Mouse (Mus musculus): Measurements from ENCODE around the gene Cd22. TPM values are rescaled to one million over a fixed set of nuclear protein-coding genes. Genes with fewer than 3 reads are reported as not detected.
"Not testable (repeated sequence)": the region's sequence is repeated elsewhere in the genome, so short reads cannot be mapped to it uniquely, and the experiment has no call there.

Cd22 gene
- polyA plus RNA-seq, 1 experiment from 2014 or later = 0.35 TPM

DNA sequence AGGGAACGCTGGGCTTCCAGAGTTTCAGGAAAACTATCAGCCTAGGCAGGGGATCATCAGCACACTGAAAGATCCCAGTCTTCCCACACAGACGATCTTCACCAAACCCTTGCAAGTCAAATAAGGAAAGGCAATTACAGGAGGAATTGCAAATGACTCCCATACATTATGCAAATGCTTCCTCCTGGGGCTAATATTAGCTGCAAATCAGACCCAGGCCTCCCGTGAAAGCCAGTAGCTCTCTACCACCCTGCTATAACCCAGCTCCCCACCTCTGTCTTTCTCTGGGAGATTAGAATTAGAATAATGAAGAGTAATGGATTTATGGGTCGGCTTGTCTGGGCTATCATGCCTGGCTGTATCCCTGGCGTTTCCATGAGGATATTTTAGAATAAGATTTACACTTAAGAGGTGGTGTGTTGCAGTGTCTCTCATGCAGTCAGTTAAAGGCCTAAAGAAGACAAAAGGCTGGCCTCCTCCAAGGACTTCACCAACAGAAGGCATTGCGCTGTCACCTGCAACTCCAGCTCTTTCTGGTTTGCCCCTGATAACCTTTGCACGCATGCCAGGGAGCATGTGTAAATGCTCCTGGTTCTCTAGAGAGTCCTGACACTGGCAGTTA, 35.4 kb downstream of the Cd22 start:
- H3K4me1 ChIP-seq (ENCODE audit: control insufficient read depth, insufficient read depth, low read length) = no peaks in the 10 kb centered on the region
- no peaks in the 10 kb centered on the region for H3K27me3 ChIP-seq (ENCODE audit: control insufficient read depth, insufficient read depth, low read length)
- ATAC-seq (ENCODE audit: insufficient number of reproducible peaks, insufficient read depth, low FRiP score, low read depth) = no peak
- H3K4me3 ChIP-seq (ENCODE audit: low read depth, low read length) = no peak overlapping the region
- no peaks in the 10 kb centered on the region for H3K9me3 ChIP-seq (ENCODE audit: control insufficient read depth, low read depth, low read length)
- H3K9ac ChIP-seq (replicated peaks; ENCODE audit: low read depth, low read length) = no peak overlapping the region
- no peak overlapping the region for H3K27ac ChIP-seq (ENCODE audit: low read length)
- no peaks in the 10 kb centered on the region for H3K36me3 ChIP-seq (ENCODE audit: control insufficient read depth, insufficient read depth, low read length)
- WGBS = 34% methylated on average over 7 of the region's 7 CpGs
- no peak overlapping the region for H3K4me2 ChIP-seq (replicated peaks; ENCODE audit: low read depth, low read length)

DNA sequence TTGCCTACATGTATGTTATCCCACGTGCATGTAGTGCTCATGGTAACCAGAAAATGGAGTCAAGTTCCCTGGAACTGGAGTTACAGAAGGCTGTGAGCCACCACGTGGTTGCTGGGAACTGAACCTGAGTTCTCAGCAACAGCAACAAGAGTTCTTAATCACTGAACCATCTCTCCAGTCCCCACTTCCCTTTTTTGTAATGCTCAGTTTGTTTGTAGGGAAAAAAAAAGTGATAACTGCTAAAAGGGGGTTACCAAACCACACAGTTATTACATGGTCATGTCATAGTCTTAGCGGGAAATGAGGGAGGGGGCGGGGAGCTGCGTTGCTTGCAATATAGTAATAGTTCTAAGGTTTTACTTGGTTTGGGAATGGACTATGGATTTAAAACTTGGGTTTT, 38.0 kb downstream of the Cd22 start:
- Histone ChIP-seq H3K36me3 (ENCODE audit: control insufficient read depth, insufficient read depth, low read length) (no peaks in the 10 kb centered on the region), H3K9me3 (ENCODE audit: control insufficient read depth, low read depth, low read length) (no peaks in the 10 kb centered on the region), H3K9ac (replicated peaks; ENCODE audit: low read depth, low read length) (no peak overlapping the region), H3K27ac (ENCODE audit: low read length) (no peak overlapping the region), H3K4me2 (replicated peaks; ENCODE audit: low read depth, low read length) (no peak overlapping the region), H3K4me1 (ENCODE audit: control insufficient read depth, insufficient read depth, low read length) (no peaks in the 10 kb centered on the region), H3K27me3 (ENCODE audit: control insufficient read depth, insufficient read depth, low read length) (no peaks in the 10 kb centered on the region), H3K4me3 (ENCODE audit: low read depth, low read length) (no peak overlapping the region)
- no peak for ATAC-seq (ENCODE audit: insufficient number of reproducible peaks, insufficient read depth, low FRiP score, low read depth)
- WGBS = 82% methylated on average over 5 of the region's 5 CpGs

DNA sequence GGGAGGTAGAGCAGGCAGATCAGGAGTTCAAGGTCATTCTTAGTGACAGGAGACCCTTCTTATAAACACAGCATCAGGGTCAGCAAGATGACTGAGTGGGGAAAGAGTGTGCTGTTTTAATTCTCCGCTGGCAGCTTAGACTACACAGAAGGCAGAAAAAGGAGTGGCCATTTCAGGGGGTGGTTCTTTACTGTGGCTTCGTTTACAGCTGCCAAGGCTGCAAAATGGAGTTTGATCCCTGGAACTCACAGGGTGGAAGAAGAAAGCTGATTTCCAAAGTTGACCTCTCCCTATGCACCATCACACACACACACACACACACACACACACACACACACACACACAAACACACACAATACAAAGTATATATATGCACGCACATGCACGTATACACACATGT, 38.8 kb downstream of the Cd22 start:
- H3K9ac ChIP-seq (replicated peaks; ENCODE audit: low read depth, low read length) = no peak overlapping the region
- H3K9me3 ChIP-seq (ENCODE audit: control insufficient read depth, low read depth, low read length) = no peaks in the 10 kb centered on the region
- no peaks in the 10 kb centered on the region for H3K36me3 ChIP-seq (ENCODE audit: control insufficient read depth, insufficient read depth, low read length)
- H3K27me3 ChIP-seq (ENCODE audit: control insufficient read depth, insufficient read depth, low read length) = no peaks in the 10 kb centered on the region
- H3K4me3 ChIP-seq (ENCODE audit: low read depth, low read length) = no peak overlapping the region
- H3K27ac ChIP-seq (ENCODE audit: low read length) = no peak overlapping the region
- H3K4me1 ChIP-seq (ENCODE audit: control insufficient read depth, insufficient read depth, low read length) = no peaks in the 10 kb centered on the region
- no peak overlapping the region for H3K4me2 ChIP-seq (replicated peaks; ENCODE audit: low read depth, low read length)
- ATAC-seq (ENCODE audit: insufficient number of reproducible peaks, insufficient read depth, low FRiP score, low read depth) = no peak
- WGBS = 62% methylated on average over 4 of the region's 4 CpGs

DNA sequence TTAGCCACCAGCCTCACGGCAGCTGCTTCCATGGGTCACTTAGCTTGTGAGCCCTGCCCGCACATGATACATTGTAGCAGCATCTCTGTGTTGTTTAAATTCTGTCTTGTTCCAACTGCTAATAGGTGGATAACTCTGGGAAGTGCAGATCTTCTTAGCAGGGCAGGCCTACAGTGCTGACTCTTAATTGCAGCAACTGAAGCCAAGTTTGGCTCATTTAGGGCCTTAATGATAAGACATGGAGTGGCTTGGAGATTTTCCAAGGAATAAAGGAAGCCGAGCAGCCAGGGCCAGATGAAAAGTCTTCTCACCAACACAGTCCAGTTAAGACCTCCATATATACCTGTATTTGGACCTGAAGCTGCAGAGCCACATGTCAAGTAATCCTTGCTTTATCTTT, 39.8 kb downstream of the Cd22 start:
- no peaks in the 10 kb centered on the region for H3K9me3 ChIP-seq (ENCODE audit: control insufficient read depth, low read depth, low read length)
- no peak overlapping the region for H3K9ac ChIP-seq (replicated peaks; ENCODE audit: low read depth, low read length)
- no peaks in the 10 kb centered on the region for H3K36me3 ChIP-seq (ENCODE audit: control insufficient read depth, insufficient read depth, low read length)
- WGBS = 68% methylated on average over 3 of the region's 3 CpGs
- no peak overlapping the region for H3K4me2 ChIP-seq (replicated peaks; ENCODE audit: low read depth, low read length)
- no peak for ATAC-seq (ENCODE audit: insufficient number of reproducible peaks, insufficient read depth, low FRiP score, low read depth)
- H3K27ac ChIP-seq (ENCODE audit: low read length) = no peak overlapping the region
- H3K27me3 ChIP-seq (ENCODE audit: control insufficient read depth, insufficient read depth, low read length) = no peaks in the 10 kb centered on the region
- no peak overlapping the region for H3K4me3 ChIP-seq (ENCODE audit: low read depth, low read length)
- H3K4me1 ChIP-seq (ENCODE audit: control insufficient read depth, insufficient read depth, low read length) = no peaks in the 10 kb centered on the region

DNA sequence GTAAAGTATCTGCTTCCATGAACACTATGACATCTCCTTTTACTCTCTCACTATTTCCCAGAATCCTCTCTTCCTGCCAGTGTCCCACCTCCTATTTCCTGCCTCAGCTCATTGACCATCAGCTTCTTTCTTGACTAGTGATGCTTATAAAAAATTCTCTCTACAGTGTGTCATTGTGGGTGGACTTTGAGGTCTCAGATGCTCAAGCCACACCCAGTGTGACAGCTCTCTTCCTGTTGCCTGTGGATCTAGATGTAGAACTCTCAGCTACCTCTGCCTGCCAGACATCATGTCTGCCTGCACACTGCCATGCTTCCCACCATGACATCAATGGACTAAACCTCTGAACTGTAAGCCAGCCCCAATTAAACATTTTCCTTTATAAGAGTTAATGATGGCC, 42.9 kb downstream of the Cd22 start:
- Histone ChIP-seq H3K36me3 (ENCODE audit: control insufficient read depth, insufficient read depth, low read length) (no peaks in the 10 kb centered on the region), H3K4me2 (replicated peaks; ENCODE audit: low read depth, low read length) (no peak overlapping the region), H3K27me3 (ENCODE audit: control insufficient read depth, insufficient read depth, low read length) (no peaks in the 10 kb centered on the region), H3K4me3 (ENCODE audit: low read depth, low read length) (no peak overlapping the region), H3K27ac (ENCODE audit: low read length) (no peak overlapping the region), H3K4me1 (ENCODE audit: control insufficient read depth, insufficient read depth, low read length) (no peaks in the 10 kb centered on the region), H3K9ac (replicated peaks; ENCODE audit: low read depth, low read length) (no peak overlapping the region), H3K9me3 (ENCODE audit: control insufficient read depth, low read depth, low read length) (no peaks in the 10 kb centered on the region)
- no peak for ATAC-seq (ENCODE audit: insufficient number of reproducible peaks, insufficient read depth, low FRiP score, low read depth)

DNA sequence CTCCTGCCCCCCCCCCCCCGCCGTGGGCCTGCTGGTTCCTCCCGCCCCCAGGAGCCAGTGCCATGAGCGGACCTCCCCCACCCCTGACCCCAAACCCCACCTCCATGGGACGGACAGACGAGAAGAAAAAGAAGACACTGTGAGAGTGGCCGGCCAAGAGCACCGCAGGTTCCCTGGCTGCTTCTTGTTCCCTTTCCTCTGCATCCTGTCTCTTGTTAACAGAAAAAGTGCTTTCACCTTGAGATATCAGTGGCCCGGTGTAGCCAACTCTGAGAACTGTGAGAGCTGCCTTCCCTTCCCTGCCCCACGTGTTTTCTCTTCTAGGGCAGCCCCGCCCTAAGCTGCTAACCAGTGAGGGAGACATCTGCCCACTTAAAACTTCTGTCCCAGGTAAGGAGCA, 47.5 kb downstream of the Cd22 start:
- not testable (repeated sequence) for H3K4me1 ChIP-seq (ENCODE audit: control insufficient read depth, insufficient read depth, low read length); H3K9ac ChIP-seq (replicated peaks; ENCODE audit: low read depth, low read length); H3K36me3 ChIP-seq (ENCODE audit: control insufficient read depth, insufficient read depth, low read length); H3K27ac ChIP-seq (ENCODE audit: low read length); H3K9me3 ChIP-seq (ENCODE audit: control insufficient read depth, low read depth, low read length); H3K4me3 ChIP-seq (ENCODE audit: low read depth, low read length); H3K4me2 ChIP-seq (replicated peaks; ENCODE audit: low read depth, low read length); ATAC-seq (ENCODE audit: insufficient number of reproducible peaks, insufficient read depth, low FRiP score, low read depth); H3K27me3 ChIP-seq (ENCODE audit: control insufficient read depth, insufficient read depth, low read length)
- 36% methylated on average over 5 of the region's 11 CpGs for WGBS

DNA sequence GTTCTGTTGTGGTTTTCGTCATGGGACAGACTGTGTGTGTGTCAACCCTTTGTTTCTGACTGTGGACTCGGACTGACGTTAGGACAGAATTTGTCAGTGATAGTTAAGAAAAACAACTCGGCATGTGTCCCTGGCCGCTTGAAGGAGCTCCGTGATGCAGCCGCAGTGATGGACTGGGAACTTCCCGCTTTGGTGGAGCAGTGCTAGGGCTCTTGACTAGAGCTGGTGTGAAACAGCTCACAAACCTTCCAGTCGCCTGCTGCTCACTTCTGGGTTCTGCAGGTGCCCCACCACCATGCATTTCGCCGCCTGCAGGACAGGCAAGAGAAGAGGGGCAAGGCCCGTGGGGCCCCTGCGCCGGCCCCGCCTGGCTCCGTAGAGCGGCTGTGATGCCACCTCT, 47.9 kb downstream of the Cd22 start:
- Histone ChIP-seq H3K9me3 (ENCODE audit: control insufficient read depth, low read depth, low read length) (no peaks in the 10 kb centered on the region), H3K36me3 (ENCODE audit: control insufficient read depth, insufficient read depth, low read length) (no peaks in the 10 kb centered on the region), H3K4me2 (replicated peaks; ENCODE audit: low read depth, low read length) (no peak overlapping the region), H3K4me1 (ENCODE audit: control insufficient read depth, insufficient read depth, low read length) (no peaks in the 10 kb centered on the region), H3K4me3 (ENCODE audit: low read depth, low read length) (no peak overlapping the region), H3K9ac (replicated peaks; ENCODE audit: low read depth, low read length) (no peak overlapping the region), H3K27ac (ENCODE audit: low read length) (no peak overlapping the region), H3K27me3 (ENCODE audit: control insufficient read depth, insufficient read depth, low read length) (no peaks in the 10 kb centered on the region)
- 59% methylated on average over 17 of the region's 17 CpGs for WGBS
- ATAC-seq (ENCODE audit: insufficient number of reproducible peaks, insufficient read depth, low FRiP score, low read depth) = no peak

DNA sequence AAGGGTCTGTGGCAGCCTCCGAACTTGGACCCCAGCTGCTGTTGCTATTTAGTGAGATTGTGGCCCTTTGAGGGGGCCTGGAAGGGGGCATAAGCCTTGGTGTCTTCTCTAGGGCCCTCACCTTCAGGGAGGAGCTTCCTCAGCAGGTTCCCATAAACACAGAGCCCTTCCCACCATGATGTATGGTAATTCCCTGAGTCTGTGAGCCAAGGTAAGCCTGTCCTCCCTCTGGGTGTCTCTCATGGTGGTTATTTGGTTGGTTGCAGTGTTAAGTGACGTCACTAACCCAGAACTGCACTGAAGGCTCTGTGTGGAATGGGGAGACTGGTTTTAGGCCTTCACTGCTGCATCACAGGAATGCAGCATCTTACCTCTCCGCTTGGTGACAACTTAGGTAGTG, 50.7 kb downstream of the Cd22 start:
- H3K27me3 ChIP-seq (ENCODE audit: control insufficient read depth, insufficient read depth, low read length) = no peaks in the 10 kb centered on the region
- no peak for ATAC-seq (ENCODE audit: insufficient number of reproducible peaks, insufficient read depth, low FRiP score, low read depth)
- H3K36me3 ChIP-seq (ENCODE audit: control insufficient read depth, insufficient read depth, low read length) = no peaks in the 10 kb centered on the region
- WGBS = 71% methylated on average over 3 of the region's 3 CpGs
- H3K9ac ChIP-seq (replicated peaks; ENCODE audit: low read depth, low read length) = no peak overlapping the region
- no peaks in the 10 kb centered on the region for H3K4me1 ChIP-seq (ENCODE audit: control insufficient read depth, insufficient read depth, low read length)
- H3K9me3 ChIP-seq (ENCODE audit: control insufficient read depth, low read depth, low read length) = no peaks in the 10 kb centered on the region
- no peak overlapping the region for H3K27ac ChIP-seq (ENCODE audit: low read length)
- H3K4me3 ChIP-seq (ENCODE audit: low read depth, low read length) = no peak overlapping the region
- H3K4me2 ChIP-seq (replicated peaks; ENCODE audit: low read depth, low read length) = no peak overlapping the region

DNA sequence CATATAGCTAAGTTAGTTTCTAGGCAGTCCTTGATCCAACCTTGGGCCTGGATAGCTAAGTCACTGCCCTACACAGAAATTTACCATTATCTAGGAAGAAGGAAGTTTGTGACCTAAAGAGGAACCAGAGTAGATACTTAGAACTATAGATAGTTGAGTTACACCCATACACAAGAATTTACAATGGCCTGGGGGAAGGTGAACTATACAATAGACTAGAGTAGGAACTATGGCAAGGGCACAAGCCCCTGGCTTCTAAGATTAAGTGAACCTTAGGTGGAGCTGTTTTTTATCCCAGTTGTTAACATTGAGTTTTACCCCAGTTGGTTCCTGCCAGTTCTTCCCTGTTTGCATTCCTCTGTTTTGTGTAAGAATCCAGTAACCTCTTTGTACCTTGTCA, 51.3 kb downstream of the Cd22 start:
- not testable (repeated sequence) for H3K9ac ChIP-seq (replicated peaks; ENCODE audit: low read depth, low read length); H3K27ac ChIP-seq (ENCODE audit: low read length); H3K27me3 ChIP-seq (ENCODE audit: control insufficient read depth, insufficient read depth, low read length); H3K9me3 ChIP-seq (ENCODE audit: control insufficient read depth, low read depth, low read length); H3K36me3 ChIP-seq (ENCODE audit: control insufficient read depth, insufficient read depth, low read length); H3K4me1 ChIP-seq (ENCODE audit: control insufficient read depth, insufficient read depth, low read length); H3K4me2 ChIP-seq (replicated peaks; ENCODE audit: low read depth, low read length); H3K4me3 ChIP-seq (ENCODE audit: low read depth, low read length); ATAC-seq (ENCODE audit: insufficient number of reproducible peaks, insufficient read depth, low FRiP score, low read depth)

All from stomach, embryonic 14.5 days (tissue).